Mouse (Mus musculus): ENCODE measurements at regions not wholly inside any gene's neighbourhood (a gene's known extent, or its start where the extent isn't known, plus 50 kb on each side); places are given as distances from the start of the nearest gene placed in this dataset.
"Not testable (repeated sequence)": the region's sequence is repeated elsewhere in the genome, so short reads cannot be mapped to it uniquely, and the experiment has no call there.

DNA sequence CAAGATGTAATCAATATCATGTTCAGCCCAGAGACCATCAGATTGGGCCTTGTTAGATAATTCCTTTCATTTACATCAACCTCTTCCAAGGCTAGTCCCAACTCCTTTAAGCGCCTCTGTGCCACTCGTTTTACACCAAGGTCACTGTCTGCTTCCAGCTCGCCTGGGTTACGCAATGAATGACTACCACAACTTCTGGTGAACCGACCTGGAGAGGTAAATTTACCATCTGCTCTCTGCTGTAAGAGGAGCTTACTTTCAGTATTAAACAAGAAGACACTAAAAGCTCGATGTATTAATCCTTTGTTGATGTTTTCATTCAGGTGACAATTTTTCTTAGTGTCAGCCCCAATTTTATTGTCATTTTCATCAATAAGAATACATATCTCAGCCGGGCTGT, 51.7 kb upstream of the Fam174b start:
- no peak overlapping the region for H3K9ac ChIP-seq
- 81% methylated on average over 7 of the region's 7 CpGs for WGBS
- H3K36me3 ChIP-seq, result no peaks in the 10 kb centered on the region
- H3K27me3 ChIP-seq, result no peaks in the 10 kb centered on the region
- no peaks in the 10 kb centered on the region for H3K4me1 ChIP-seq
- ATAC-seq (ENCODE audit: borderline replicate concordance, extremely low read depth, low FRiP score, low TSS enrichment), result no peak
- no peaks in the 10 kb centered on the region for H3K9me3 ChIP-seq
- no peak overlapping the region for H3K4me3 ChIP-seq
- H3K27ac ChIP-seq, result no peak overlapping the region
- H3K4me2 ChIP-seq, result no peak overlapping the region

DNA sequence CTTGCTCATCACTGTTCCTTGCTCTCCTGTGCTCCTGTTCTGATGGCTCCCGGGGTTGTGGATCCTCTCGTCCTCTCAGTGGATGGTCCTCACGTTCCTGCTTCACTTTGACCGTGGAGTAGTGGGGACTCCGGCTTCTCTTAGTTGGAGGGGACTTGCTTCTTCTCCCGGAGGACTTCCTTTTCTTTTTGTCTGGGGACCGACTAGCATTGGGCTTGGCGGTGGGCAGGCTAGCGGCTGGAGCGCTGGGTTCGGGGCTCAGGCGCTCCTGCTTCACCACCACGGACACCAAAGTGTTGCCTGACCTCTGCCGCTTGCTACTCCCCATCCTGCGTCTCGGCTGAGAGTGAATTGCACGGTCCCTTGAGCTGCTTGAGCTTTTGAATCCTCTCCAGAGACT, 53.9 kb upstream of the Fam174b start:
- not testable (repeated sequence) for H3K36me3 ChIP-seq; H3K27me3 ChIP-seq; H3K27ac ChIP-seq; H3K4me2 ChIP-seq; H3K4me1 ChIP-seq; H3K9ac ChIP-seq; H3K9me3 ChIP-seq; H3K4me3 ChIP-seq; ATAC-seq (ENCODE audit: borderline replicate concordance, extremely low read depth, low FRiP score, low TSS enrichment)
- 88% methylated on average over 17 of the region's 17 CpGs for WGBS

DNA sequence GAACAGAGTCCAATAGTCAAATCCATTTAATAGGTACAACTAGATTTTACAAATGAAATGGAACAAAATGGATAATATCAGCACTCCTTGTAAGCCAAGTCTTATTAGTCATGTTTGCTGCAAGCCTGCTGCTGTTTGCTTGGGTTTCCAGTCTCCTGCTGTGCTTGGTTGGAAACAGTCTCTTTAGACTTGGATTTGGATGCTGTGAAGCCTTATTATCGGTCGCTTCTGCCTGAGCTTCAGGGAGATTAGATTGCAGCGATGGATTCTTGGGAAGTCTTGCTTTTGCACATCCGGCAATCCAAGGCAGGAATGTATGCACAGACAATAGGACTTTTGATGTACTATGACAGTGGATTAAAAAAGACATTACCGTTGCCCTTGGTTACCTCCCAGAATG, 57.3 kb upstream of the Fam174b start:
- H3K4me2 ChIP-seq, result no peak overlapping the region
- H3K4me3 ChIP-seq, result no peak overlapping the region
- no peak overlapping the region for H3K27ac ChIP-seq
- H3K36me3 ChIP-seq, result no peaks in the 10 kb centered on the region
- H3K9ac ChIP-seq, result no peak overlapping the region
- 75% methylated on average over 5 of the region's 5 CpGs for WGBS
- H3K27me3 ChIP-seq, result no peaks in the 10 kb centered on the region
- no peaks in the 10 kb centered on the region for H3K4me1 ChIP-seq
- ATAC-seq (ENCODE audit: borderline replicate concordance, extremely low read depth, low FRiP score, low TSS enrichment), result no peak
- no peaks in the 10 kb centered on the region for H3K9me3 ChIP-seq

DNA sequence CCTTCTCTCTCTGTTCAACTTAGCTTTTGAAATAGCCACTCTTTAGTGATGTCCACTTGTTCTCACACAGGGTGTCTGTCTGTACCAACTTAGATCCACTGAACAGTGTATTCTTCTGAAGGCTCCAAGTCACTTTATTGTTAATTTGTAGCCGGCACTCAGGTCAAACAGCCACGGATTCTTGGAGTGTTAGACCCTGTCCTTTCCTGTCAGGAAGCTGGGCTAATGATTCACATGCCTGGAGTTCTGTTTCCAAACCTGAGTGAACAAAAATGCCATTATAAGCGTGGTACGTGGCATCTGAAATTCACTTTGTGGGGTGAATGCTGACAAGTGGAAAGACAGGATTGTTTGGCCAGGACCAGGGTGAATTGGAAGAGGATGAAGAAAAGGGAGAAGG, 69.5 kb upstream of the Fam174b start:
- no peak for ATAC-seq (ENCODE audit: borderline replicate concordance, extremely low read depth, low FRiP score, low TSS enrichment)
- Histone ChIP-seq H3K4me1 (peaks cover 9% of the 10 kb centered on the region; the same call in 1 of the 2 replicates), H3K4me2 (no peak overlapping the region), H3K9ac (no peak overlapping the region), H3K27ac (no peak overlapping the region), H3K9me3 (no peaks in the 10 kb centered on the region), H3K4me3 (no peak overlapping the region), H3K27me3 (no peaks in the 10 kb centered on the region), H3K36me3 (no peaks in the 10 kb centered on the region)
- WGBS, result 27% methylated on average over 4 of the region's 4 CpGs

DNA sequence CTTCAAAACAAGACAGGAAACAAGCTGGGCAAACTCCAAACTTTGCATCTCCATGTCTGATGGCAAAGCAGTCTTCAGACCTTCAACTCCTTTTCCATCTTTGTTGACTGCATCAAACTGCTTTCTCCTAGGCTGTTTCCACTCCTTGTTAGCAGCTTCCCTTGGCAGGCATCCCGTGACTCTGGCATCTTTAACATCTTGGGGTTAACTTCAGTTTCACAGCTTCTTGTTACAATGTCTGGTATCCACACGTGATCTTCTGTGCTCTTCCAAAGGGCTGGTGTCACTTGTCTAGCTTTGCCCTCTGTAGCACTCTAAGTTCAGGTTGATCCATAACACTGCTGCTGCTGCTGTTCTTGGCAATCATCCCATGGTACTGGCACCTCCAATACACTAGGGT, 71.3 kb upstream of the Fam174b start:
- no peak for ATAC-seq (ENCODE audit: borderline replicate concordance, extremely low read depth, low FRiP score, low TSS enrichment)
- WGBS, result 70% methylated on average over 2 of the region's 2 CpGs

DNA sequence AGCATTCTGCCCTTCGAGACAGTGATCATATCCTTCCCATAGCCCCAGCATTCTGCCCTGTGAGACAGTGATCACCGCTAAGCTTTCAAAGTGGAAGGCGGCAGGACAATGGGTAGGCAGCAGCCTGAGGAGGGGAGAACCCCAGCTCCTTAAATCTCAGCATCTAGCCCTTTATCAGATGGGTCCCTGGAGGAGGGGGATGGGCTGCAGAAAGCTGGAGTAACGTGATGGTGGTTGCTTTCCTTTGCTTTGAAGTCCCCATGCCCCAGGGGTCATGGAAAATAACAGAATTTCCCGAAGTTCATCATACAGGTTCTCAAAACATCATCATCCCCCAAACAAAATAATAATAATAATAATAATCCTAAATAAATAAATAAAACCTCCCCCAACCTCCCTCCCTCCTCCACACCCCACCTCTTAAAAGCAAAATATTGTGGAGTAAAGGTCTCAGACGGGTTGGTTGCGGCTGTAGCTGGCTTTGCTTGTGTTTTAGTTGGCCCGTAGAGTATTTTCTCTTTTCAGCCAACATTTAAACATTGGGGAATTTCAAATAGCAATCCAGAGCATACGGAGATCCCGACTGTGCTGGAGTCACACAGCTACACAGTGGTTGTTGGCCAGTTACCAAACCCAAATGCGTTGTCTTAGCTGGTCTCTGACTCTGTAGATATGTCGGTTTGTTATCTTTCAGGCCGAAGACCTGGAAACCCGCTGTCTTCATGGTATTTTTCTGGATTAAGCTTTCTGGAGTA, 73.0 kb upstream of the Fam174b start:
- H3K36me3 ChIP-seq, result no peaks in the 10 kb centered on the region
- ATAC-seq (ENCODE audit: borderline replicate concordance, extremely low read depth, low FRiP score, low TSS enrichment), result peak; percentile 60; the same call in 1 of the 2 replicates
- 60% methylated on average over 14 of the region's 14 CpGs for WGBS

More for the DNA sequence above, 71.3 kb upstream of the Fam174b start:
- H3K9me3 ChIP-seq, result no peaks in the 10 kb centered on the region
- no peak overlapping the region for H3K9ac ChIP-seq
- H3K36me3 ChIP-seq, result no peaks in the 10 kb centered on the region
- no peak overlapping the region for H3K4me2 ChIP-seq
- no peak overlapping the region for H3K27ac ChIP-seq
- H3K4me1 ChIP-seq, result peaks cover 9% of the 10 kb centered on the region; the same call in 1 of the 2 replicates
- H3K27me3 ChIP-seq, result no peaks in the 10 kb centered on the region
- no peak overlapping the region for H3K4me3 ChIP-seq

DNA sequence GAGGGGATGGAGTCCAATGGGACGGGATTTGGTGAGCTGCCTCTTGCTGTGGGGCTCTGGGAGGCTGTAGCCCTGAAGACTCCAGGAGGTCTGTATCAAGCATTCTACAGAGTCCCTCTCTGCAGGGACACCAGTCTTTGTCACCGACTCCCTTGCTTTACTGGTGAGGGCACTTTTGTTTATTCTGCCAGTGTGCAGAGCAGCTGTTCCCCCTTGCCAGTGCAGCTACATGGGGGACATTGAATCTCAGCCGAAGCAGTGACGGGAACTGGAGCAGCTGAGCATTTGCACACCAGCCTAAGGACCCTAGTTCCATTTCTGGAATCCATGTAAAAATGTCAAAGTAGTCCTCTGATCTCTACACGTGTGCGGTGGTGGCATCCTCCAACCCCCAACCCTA, 75.1 kb upstream of the Fam174b start:
- 66% methylated on average over 6 of the region's 6 CpGs for WGBS
- Histone ChIP-seq H3K9ac (no peak overlapping the region), H3K4me1 (peaks cover 9% of the 10 kb centered on the region; the same call in 1 of the 2 replicates), H3K9me3 (no peaks in the 10 kb centered on the region), H3K27ac (no peak overlapping the region), H3K4me3 (no peak overlapping the region), H3K27me3 (no peaks in the 10 kb centered on the region), H3K36me3 (no peaks in the 10 kb centered on the region), H3K4me2 (no peak overlapping the region)
- ATAC-seq (ENCODE audit: borderline replicate concordance, extremely low read depth, low FRiP score, low TSS enrichment), result no peak

More for the DNA sequence above, 73.0 kb upstream of the Fam174b start:
- Histone ChIP-seq H3K4me3 (no peak overlapping the region), H3K4me1 (peaks cover 9% of the 10 kb centered on the region; the same call in 1 of the 2 replicates), H3K9ac (no peak overlapping the region), H3K4me2 (no peak overlapping the region), H3K27ac (no peak overlapping the region), H3K27me3 (no peaks in the 10 kb centered on the region), H3K9me3 (no peaks in the 10 kb centered on the region)

DNA sequence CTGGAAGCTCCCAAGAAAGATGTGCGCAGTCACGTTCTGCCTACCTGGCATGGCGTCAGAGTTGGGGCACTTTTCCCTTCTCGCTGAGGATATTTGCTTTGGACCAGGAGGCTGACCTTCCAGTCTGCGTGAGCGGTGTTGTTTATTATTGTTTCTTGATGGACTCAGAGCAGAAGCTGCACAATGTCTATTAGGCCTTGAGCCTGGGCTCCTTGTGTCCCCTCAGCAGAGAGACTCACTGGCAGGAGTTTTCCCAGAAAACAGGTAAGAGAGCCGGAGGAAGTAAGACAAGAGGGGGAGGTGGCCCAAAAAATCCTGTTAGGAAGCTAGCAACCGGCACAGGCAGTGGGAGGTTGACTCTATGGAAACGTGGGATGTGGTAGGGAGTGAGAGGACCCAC, 77.6 kb upstream of the Fam174b start:
- H3K4me1 ChIP-seq, result peaks cover 6% of the 10 kb centered on the region; the same call in 1 of the 2 replicates
- ATAC-seq (ENCODE audit: borderline replicate concordance, extremely low read depth, low FRiP score, low TSS enrichment), result no peak
- WGBS, result 46% methylated on average over 9 of the region's 9 CpGs

DNA sequence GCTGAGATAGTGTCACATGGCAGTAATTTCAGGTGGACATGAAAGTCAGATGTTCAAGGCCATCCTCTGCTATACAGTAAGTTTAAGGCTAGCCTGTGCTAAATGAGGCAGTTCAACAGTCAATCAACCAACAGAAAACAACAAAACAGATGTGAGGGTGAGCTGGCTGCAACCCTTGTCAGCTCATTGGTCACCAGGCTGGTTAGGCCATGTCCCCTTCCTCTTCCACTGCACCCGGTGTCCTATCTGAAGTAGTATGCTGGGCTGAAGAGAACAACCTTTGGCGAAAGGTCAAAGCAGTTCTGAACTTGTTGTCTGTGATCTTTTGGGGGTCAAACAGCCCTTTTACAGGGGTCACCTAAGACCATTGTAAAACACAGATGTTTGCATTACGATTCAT, 78.2 kb upstream of the Fam174b start:
- Histone ChIP-seq H3K4me3 (no peak overlapping the region), H3K9ac (no peak overlapping the region), H3K4me1 (peaks cover 4% of the 10 kb centered on the region; the same call in 1 of the 2 replicates), H3K9me3 (no peaks in the 10 kb centered on the region), H3K27ac (no peak overlapping the region), H3K4me2 (no peak overlapping the region), H3K27me3 (no peaks in the 10 kb centered on the region), H3K36me3 (no peaks in the 10 kb centered on the region)
- no peak for ATAC-seq (ENCODE audit: borderline replicate concordance, extremely low read depth, low FRiP score, low TSS enrichment)
- WGBS, result 84% methylated on average over 3 of the region's 3 CpGs

More for the DNA sequence above, 77.6 kb upstream of the Fam174b start:
- Histone ChIP-seq H3K9ac (no peak overlapping the region), H3K27me3 (no peaks in the 10 kb centered on the region), H3K9me3 (no peaks in the 10 kb centered on the region), H3K4me2 (no peak overlapping the region), H3K27ac (no peak overlapping the region), H3K36me3 (no peaks in the 10 kb centered on the region), H3K4me3 (no peak overlapping the region)

DNA sequence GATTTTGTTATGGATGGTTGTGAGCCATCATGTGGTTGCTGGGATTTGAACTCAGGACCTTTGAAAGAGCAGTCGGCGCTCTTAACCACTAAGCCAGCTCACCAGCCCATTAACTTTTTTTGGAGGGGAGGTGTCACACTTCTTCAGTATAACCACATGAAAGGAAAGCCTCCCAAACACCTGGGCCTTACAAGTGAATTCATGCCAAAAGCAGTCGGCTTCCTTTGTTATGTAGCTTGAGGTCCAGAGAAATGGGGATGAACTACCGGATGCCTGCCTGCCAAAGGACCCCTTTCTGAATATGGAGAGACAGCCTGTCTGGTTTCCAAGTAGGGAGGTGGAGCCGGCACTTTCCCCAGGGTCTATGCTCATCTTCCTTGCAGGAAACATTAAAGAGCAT, 80.6 kb upstream of the Fam174b start:
- Histone ChIP-seq H3K4me2 (no peak overlapping the region), H3K4me1 (no peaks in the 10 kb centered on the region), H3K36me3 (no peaks in the 10 kb centered on the region), H3K27me3 (no peaks in the 10 kb centered on the region), H3K9ac (no peak overlapping the region), H3K9me3 (no peaks in the 10 kb centered on the region), H3K4me3 (no peak overlapping the region), H3K27ac (no peak overlapping the region)
- no peak for ATAC-seq (ENCODE audit: borderline replicate concordance, extremely low read depth, low FRiP score, low TSS enrichment)
- 81% methylated on average over 5 of the region's 5 CpGs for WGBS

DNA sequence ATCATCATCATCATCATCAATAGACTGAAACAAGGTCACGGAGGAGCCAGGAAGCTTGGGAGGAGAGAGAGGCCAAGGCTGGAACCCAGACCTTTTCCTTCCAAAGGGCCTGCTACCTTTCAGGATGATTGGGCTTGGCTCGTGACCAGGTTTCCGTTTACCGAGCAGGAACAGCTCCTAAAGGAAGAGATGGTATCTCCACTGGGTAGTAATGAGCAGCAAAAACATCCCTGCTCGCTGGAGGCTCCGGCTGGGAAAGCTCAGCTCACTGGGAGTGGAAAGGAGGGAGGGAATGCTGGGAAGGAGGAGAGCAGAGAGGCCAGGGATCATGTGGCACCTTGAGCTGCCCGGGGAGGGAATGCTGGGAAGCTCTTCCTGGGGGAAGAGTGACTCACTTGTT, 82.8 kb upstream of the Fam174b start:
- H3K27ac ChIP-seq, result no peak overlapping the region
- 34% methylated on average over 7 of the region's 7 CpGs for WGBS

DNA sequence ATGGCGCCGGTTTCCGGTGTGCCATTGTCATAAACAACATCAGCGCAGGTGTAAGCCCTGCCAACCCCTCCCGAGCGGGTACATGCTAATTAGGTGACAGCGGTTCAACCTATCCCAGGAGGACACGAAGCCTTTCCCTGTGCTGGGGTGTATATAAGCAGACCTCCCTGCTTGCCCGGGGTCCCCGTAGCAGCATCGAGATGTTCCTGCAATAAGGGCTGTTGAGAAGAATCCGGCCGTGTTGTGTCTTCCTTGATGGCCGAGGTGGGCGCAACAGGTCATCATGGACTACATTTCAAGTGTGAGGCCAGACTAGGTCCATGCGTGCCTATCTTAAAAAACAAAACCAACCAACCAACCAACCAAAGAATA, 83.7 kb upstream of the Fam174b start:
- not testable (repeated sequence) for H3K27ac ChIP-seq; H3K4me2 ChIP-seq; H3K4me1 ChIP-seq; H3K9me3 ChIP-seq; H3K27me3 ChIP-seq; H3K36me3 ChIP-seq; ATAC-seq (ENCODE audit: borderline replicate concordance, extremely low read depth, low FRiP score, low TSS enrichment); H3K4me3 ChIP-seq; H3K9ac ChIP-seq
- 94% methylated on average over 16 of the region's 16 CpGs for WGBS

More for the DNA sequence above, 82.8 kb upstream of the Fam174b start:
- no peaks in the 10 kb centered on the region for H3K9me3 ChIP-seq
- no peak overlapping the region for H3K4me2 ChIP-seq
- no peaks in the 10 kb centered on the region for H3K27me3 ChIP-seq
- no peak overlapping the region for H3K4me3 ChIP-seq
- no peak overlapping the region for H3K9ac ChIP-seq
- no peaks in the 10 kb centered on the region for H3K36me3 ChIP-seq
- no peak for ATAC-seq (ENCODE audit: borderline replicate concordance, extremely low read depth, low FRiP score, low TSS enrichment)
- H3K4me1 ChIP-seq, result no peaks in the 10 kb centered on the region
